Mouse (Mus musculus) left cerebral cortex, adult 8-10 months (tissue): ENCODE data around the gene Med15. TPM values are rescaled to one million over a fixed set of nuclear protein-coding genes. Genes with fewer than 3 reads are reported as not detected.
"Not testable (repeated sequence)": the region's sequence is repeated elsewhere in the genome, so short reads cannot be mapped to it uniquely, and the experiment has no call there.

Source experiments
- DNase-seq, 2 experiments: peaks; one replicate each; pipeline ENCODE4 v3.0.0; 2022; ENCODE audit warnings: low spot score in 2 of 2
- total RNA-seq, 4 experiments: library from RNA; stranded (reverse); gene quantifications; 2 replicates each; pipeline ENCODE4 v1.2.4; 2022

Med15 gene
- total RNA-seq, 4 experiments from 2014 or later = 66.4 to 74.0 (median 69.3) TPM

- peak; percentile 67 to 96 for DNase-seq
Observed at GRCm38 (mm10) chr16:17619198-17620105, 113.2 kb downstream of the Med15 start, which contains the start of gene Smpd4. TSS of gene Smpd4 (plus strand) at chr16:17619354.

DNA sequence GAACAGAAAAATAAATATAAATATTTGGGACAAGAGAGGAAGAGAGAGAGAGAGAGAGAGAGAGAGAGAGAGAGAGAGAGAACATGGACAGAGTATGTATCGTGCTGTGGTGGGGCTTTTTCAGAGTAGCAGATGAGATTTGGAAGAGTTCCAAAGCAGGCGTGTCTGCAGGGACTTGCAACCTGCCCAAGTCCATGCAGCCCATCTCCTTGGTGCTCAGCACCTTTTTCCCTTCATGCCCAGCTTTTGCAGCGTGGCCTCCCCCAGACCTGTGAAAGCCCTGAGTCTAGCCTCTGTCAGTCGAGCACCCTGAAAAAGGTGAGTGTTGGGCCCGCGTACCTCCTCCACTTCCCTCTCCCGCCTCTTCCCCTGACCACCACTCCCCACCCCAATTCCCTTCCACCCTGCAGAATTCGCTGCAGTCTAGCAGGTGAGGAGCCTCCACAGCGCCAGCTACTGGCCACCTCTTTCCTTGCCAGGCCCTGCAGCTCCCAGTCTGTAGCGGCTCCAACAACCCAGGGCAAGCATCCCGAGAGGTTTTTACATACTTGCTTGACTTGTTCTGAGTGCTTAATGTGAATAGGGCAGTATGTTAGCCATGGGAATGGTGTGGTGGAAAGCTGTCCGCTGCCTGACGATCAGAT lies 114.6 kb downstream of the Med15 start:
- DNase-seq = peak in 1 of 2 experiments; percentile 28

DNA sequence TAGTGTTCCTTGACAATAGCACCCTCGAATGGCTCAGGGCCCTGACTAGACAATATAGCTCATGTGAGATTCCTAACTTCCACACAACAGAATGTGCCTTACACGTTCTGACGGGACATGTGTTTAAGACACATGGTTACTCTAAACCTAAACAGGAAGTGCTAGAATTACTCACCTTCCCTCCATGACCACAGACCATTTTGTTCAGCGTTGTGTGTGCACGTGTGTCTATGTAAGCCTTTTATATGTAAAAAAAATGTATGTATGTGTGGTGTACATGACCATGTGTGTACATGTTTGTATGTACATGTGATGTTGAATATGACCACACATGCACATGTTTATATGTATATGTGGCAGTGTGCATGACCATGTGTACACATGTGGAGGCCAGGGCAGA lies 116.5 kb downstream of the Med15 start:
- DNase-seq = no peak

DNA sequence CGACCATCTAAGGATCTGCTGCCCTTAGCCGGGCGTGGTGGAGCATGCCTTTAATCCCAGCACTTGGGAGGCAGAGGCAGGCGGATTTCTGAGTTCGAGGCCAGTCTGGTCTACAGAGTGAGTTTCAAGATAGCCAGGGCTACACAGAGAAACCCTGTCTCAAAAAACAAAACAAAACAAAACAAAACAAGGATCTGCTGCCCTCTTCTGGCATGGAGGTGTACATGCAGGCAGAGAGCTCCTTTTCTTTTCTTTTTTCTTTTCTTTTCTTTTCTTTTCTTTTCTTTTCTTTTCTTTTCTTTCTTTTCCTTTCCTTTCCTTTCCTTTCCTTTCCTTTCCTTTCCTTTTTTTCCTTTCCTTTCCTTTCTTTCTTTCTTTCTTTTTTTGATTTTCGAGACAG lies 118.0 kb downstream of the Med15 start:
- DNase-seq = not testable (repeated sequence)

- DNase-seq = peak in 1 of 2 experiments; percentile 64
Observed at GRCm38 (mm10) chr16:17611383-17611782, 121.3 kb downstream of the Med15 start.

- DNase-seq = peak in 1 of 2 experiments; percentile 40
Observed at GRCm38 (mm10) chr16:17605684-17606083, 127.0 kb downstream of the Med15 start.

DNA sequence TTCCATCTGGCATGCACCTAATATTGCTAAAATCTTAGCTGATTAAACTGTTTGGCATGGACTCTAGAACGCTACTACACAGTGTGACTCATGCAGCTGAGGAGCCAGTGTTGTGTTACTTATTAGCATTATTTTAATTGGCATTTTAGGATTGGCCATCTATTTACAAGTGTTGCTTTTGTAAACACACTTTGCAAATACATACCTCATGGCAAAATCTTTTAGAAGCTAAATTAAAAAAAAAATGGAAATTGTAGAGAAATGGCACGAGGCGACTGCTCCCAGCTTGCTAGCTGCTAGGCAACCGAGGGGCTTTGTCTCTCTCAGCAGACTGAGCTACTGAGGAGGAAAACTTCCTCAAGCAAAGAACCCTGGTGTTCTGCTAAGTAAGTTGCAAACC lies 127.8 kb downstream of the Med15 start:
- DNase-seq = no peak

Other genes starting within 250 kb of the Med15 start
- gene Aifm3, start 243.3 kb downstream of the Med15 start, total RNA-seq = 100 to 1,000 TPM; 114 to 128 (median 122) TPM
- 100 to 1,000 TPM; 143 to 180 (median 171) TPM for gene Lztr1, start 224.2 kb downstream of the Med15 start, total RNA-seq
- 10 to 100 TPM; 40.2 to 45.3 (median 44.4) TPM for gene Thap7, start 201.8 kb downstream of the Med15 start, total RNA-seq
- 1 to 10 TPM in 2 of 4 experiments, under 1 TPM in 2; 0.48 to 1.6 (median 1.2) TPM for gene Lrrc74b, start 171.6 kb downstream of the Med15 start, total RNA-seq
- 1 to 10 TPM; 1.5 to 2.1 (median 1.7) TPM for gene P2rx6, start 171.0 kb downstream of the Med15 start, total RNA-seq
- 10 to 100 TPM; 77.9 to 89.9 (median 88.4) TPM for gene Slc7a4, start 149.7 kb downstream of the Med15 start, total RNA-seq
- 10 to 100 TPM; 50.3 to 73.4 (median 70.3) TPM for gene Smpd4, start 113.5 kb downstream of the Med15 start, total RNA-seq
- 10 to 100 TPM; 28.4 to 32.1 (median 30.0) TPM for gene Ccdc74a, start 86.4 kb downstream of the Med15 start, total RNA-seq
- 100 to 1,000 TPM in 1 of 4 experiments, 10 to 100 TPM in 3; 82.2 to 105 (median 95.4) TPM for gene Klhl22, start 26.7 kb upstream of the Med15 start, total RNA-seq
- gene Scarf2, start 64.4 kb upstream of the Med15 start, total RNA-seq = 1 to 10 TPM; 4.1 to 4.3 (median 4.1) TPM
- 1 to 10 TPM; 2.7 to 5.1 (median 3.8) TPM for gene B830017H08Rik, start 100.2 kb upstream of the Med15 start, total RNA-seq
- gene Car15, start 105.5 kb upstream of the Med15 start, total RNA-seq = 10 to 100 TPM in 1 of 4 experiments, 1 to 10 TPM in 3; 6.5 to 13.3 (median 7.8) TPM
- gene Gm20518, start 158.8 kb upstream of the Med15 start, total RNA-seq = 1 to 10 TPM; 1.1 to 1.3 (median 1.1) TPM
- gene Tssk1, start 161.3 kb upstream of the Med15 start, total RNA-seq = not detected
- 100 to 1,000 TPM in 2 of 4 experiments, 10 to 100 TPM in 2; 97.2 to 104 (median 101) TPM for gene Dgcr2, start 165.7 kb upstream of the Med15 start, total RNA-seq
- not detected for gene Tssk2, start 165.7 kb upstream of the Med15 start, total RNA-seq
- gene Ess2, start 178.5 kb upstream of the Med15 start, total RNA-seq = 10 to 100 TPM; 27.0 to 34.5 (median 32.0) TPM
- gene Gsc2, start 182.2 kb upstream of the Med15 start, total RNA-seq = under 1 TPM in 1 of 4 experiments, not detected in 3; 0.52 TPM
- 10 to 100 TPM; 37.6 to 52.4 (median 45.9) TPM for gene Slc25a1, start 195.3 kb upstream of the Med15 start, total RNA-seq
- under 1 TPM in 1 of 4 experiments, not detected in 3; 0.59 TPM for gene Vpreb2, start 247.5 kb upstream of the Med15 start, total RNA-seq